Mouse (Mus musculus): ENCODE data around the gene Gm10401. TPM values are rescaled to one million over a fixed set of nuclear protein-coding genes. Genes with fewer than 3 reads are reported as not detected.
"Not testable (repeated sequence)": the region's sequence is repeated elsewhere in the genome, so short reads cannot be mapped to it uniquely, and the experiment has no call there.

Gm10401 gene
- total RNA-seq, 2 experiments from 2014 or later = not detected

DNA sequence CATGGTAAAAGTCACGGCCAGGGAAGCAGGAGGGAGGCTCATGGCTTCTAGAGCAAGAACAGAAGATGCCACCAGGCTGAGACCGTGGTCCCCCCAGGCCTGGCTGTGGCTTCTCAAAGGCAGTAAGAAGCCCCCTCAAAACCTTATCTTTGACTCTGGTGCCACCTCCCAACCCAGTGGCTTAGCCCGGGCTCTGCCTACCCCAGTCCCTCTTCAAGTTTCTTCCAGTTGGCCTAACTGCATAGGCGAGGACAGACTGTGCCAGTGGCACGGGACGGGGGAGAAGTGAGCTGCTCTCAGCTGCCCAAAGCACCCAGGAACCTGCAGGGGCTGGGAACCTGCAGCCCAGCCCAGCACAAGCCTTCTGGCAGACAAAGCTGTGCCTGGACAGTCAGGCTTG lies 26.6 kb upstream of the Gm10401 start:
- DNase-seq = no peak
- intact Hi-C loops (cut with DNase I) = loop anchor here (1.0 to 10.0 kb wide), 3 partner anchors 39 to 220 kb away; partner anchors contain the start of genes Cox6a1, Gatc and Triap1

DNA sequence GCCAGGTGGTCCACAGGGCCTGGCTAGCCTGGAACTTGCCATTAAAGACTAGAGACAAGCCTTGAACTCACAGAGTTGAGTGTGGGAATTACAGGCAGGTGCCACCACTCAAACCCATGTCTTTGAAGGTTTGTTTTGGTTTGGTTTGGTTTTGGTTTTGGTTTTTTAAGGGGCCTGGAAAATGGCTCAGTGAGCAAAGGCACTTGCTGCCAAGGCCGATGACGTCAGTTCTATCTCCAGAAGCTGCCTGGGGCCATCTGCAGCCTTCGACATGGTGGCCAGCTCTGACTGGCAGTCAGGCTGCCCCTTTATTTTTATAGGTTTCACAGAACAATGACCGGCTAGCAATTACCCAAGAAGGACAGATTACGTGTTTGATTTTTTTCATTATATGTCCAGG lies 22.9 kb upstream of the Gm10401 start:
- intact Hi-C loops (cut with DNase I) = loop anchor here (10.0 kb wide), 1 partner anchor 224 kb away; the partner anchor contains the start of genes Cox6a1, Gatc and Triap1
- DNase-seq = no peak

DNA sequence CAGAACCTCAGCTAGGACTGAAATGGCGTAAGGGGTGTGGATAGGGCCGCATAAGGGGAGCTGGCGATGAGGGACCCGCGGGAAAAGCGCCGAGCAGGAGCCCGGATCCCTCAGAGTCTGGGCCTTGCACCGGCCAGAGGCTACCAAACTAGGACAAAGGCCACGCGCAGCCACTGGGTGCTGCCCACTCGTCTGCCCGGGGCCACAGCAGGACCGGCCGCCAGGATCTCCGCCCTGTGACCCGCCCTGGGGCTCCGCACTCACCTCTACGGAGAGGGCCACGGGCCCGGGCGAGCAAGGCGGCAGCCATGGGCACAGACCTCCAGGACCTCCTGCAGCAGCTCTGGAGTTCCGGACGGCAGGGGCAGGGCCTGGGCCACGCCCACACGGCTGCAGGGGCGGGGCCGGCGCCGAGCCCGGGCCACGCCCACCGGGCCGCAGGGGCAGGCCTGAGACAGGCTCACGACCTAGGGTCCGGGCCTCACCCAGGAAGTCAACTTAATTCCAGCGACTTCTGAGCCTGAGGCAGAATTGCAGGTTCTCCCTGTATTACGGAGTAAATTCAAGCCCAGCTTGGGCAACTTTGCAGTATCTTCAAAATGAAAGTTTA lies 21.0 kb upstream of the Gm10401 start, which contains the start of gene Acads:
Gene Acads (minus strand): TSS at position 386 of the 610 bp plus-strand sequence.
- intact Hi-C loops (cut with DNase I) = no loop called here
- peak; percentile 89 to 91 for DNase-seq

DNA sequence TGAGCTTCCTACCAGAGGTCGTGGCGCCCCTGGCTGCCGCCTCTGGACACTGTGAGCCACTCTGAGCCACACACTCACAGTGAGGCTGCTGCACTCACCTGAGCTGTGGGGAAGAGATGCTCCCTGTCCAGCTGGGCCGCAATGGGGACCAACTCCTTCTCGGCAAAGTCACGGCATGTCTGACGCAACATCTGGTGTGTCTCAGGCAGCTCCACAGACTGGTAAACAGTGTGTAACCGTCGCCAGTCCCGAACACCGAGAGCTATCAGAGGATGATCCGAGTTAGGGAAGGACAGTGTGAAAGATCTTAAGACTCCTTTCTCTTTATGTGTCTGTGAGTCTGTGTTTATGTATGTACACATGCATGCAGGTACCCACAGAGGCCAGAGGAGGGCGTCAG lies 19.4 kb upstream of the Gm10401 start:
- no peak for DNase-seq
- intact Hi-C loops (cut with DNase I) = no loop called here

DNA sequence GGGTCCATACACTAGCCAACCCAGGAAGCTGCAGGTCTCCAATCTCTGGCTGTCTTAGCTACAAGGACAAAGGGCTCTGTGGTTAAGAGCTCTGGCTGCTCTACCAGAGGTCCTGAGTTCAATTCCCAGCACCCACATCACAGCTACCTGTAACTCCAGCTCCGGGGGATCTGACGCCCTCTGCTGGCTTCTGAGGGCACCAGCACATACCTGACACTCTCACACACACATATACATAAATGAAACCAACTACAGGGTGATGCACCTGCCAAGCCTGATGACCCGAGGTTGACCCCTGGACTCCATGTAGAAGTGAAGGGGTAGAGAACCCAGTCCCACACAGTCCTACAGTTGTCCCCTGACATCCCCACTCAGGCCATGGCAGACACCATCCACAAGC lies 18.3 kb upstream of the Gm10401 start:
- intact Hi-C loops (cut with DNase I) = no loop called here
- no peak for DNase-seq

DNA sequence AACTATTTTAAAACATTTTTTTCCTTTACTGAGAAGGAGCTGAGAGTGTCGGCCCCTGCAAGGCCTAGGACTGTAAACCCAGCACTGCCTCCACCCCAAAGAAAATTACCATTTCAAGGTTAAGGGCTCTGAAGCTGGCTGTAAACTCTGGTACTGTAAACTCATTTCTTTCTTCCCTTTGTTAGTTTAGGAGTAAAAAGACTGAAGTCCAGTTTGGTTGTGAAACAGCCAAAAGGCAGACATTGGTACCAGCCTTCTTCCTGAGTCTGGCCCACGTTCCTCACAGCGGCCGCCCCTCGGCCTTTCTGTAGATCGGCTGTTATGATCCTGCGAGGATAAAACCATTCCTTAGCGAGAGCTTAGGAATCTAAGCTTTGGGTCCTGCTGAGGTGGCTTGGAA lies 16.4 kb upstream of the Gm10401 start:
- intact Hi-C loops (cut with DNase I) = no loop called here

DNA sequence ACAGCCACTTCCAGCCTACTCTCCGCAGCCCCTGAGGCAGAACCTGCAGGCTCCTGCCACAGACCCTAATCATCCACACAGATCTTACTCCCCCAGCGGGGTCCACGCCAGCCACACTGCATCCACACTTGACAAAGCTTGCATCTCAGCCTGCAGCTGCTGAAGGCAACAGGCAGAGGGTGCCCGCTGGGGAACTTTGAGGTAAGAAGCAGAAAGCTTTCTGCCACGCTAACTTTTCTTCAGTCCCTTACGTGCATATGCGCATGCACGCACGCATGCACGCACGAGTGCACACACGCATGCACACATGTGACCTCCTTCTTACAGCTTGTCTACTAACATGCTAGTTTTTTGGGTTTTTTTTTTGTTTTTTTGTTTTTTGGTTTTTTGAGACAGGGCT lies 15.1 kb upstream of the Gm10401 start:
- no peak for DNase-seq
- intact Hi-C loops (cut with DNase I) = no loop called here

More for the DNA sequence above, 16.4 kb upstream of the Gm10401 start:
- no peak for DNase-seq

DNA sequence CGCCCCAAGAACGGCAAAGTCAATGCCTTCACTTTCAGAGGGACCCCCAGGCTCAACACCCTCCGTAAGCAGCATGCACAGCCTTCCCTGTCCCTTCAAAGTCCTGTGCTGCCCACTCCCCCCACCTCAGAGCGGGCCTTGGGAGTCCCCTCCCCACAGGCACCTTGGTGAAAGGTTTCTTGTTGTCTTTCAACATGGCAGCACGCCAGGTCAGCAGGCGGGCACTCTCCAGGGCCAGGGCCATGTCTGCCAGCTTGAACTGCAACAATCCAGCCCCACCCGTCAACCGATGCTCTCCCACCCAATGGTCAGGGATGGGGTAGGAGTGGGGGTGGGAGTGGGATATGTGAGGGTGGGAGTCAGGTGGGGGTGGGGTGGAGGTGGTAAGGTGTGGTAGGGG lies 13.1 kb upstream of the Gm10401 start:
- no peak for DNase-seq
- intact Hi-C loops (cut with DNase I) = no loop called here

DNA sequence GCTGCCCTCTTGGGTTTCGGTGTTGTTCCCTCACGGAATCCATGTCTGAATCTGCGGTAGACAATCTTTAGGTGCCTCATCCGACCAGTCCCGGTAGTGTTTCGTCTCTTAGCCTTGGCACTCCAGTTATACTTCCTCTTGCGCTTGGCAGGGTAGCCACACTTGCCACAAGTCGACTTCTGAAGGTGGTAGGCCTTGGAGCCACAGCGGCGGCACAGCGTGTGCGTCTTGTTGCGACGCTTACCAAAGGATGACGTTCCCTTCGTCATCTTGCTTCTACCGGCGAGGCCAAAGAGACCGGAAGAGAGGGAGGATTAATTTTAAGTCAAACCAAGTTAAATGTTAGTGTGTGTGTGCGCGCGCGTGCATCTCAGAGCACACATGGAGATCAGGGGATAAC lies 5.2 kb upstream of the Gm10401 start:
- DNase-seq; intact Hi-C loops (cut with DNase I): not testable (repeated sequence)

DNA sequence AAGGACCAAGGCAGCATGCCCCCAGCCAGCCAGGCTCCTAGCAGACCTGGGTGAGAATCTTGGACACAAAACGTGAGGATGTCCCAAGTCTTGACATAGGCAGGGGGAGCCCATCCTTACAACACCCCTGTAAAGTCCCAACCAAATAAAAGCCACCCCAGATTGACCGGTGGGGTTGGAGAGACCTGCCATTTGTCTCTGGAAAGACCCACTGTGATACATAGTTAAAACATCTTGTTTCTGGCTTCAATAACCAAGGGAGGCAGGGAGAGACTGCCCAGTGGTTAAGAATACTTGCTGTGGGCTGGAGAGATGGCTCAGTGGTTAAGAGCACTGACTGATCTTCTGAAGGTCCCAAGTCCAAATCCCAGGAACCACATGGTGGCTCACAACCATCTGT lies 4.1 kb upstream of the Gm10401 start:
- DNase-seq = no peak
- intact Hi-C loops (cut with DNase I) = no loop called here

DNA sequence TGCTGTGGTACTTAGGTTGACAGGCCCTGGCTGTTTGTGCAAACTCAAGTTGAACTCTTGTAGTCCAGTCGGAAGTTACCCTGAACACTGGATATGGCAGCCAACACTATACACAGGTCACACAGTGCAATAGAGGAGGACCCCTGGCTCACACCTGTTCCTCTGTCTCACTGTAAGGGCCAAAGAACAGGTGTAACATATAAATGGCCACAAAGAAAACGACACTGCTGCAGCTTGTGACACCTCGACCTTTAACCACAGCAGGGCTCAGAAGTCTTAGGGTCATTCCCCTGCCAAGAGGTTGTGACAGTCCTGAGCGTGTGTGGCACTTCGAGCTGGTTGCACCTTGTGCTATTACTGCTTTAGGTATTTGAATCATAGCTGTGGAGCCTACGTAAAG lies 2.4 kb upstream of the Gm10401 start:
- intact Hi-C loops (cut with DNase I) = no loop called here
- no peak for DNase-seq

DNA sequence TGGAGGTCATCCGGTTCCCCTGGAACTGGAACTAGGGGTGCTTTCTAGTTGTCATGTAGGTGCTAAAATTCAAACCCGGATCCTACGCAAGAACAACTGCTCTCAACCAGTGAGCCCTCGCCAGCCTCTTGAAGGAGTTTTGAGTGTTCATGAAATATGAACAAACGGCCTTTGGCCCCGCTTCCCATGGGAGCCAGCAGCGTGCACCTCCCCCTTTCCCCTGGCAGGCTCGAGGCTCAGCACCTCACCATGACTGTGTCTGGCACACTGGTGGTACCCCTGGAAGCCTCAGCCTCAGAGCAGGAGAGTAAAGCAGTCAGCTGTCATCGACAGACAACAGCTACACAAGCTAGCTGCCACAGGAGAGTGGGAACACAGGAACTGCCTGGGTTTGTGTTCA lies 1.9 kb upstream of the Gm10401 start:
- no peak for DNase-seq
- intact Hi-C loops (cut with DNase I) = no loop called here

DNA sequence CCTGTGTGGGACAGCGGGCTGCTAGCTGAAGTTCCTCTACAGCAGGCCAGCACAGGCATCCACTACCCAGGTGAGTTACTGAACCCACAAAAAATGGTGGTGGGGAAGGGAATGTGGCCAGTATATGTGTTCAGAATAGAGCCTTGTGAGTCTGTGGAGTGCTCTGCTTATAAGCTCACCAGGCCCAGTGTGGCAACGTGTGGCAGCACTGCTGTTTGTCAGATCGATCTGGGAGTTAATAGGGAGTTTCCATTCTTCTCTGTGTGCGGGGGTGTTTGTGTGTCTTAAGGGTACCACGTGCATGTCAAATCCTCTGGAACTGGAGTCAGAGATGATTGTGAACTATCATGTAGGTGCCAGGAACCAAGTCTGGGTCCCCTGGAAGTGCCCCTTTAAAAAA lies 1.4 kb upstream of the Gm10401 start:
- no peak for DNase-seq
- intact Hi-C loops (cut with DNase I) = no loop called here

DNA sequence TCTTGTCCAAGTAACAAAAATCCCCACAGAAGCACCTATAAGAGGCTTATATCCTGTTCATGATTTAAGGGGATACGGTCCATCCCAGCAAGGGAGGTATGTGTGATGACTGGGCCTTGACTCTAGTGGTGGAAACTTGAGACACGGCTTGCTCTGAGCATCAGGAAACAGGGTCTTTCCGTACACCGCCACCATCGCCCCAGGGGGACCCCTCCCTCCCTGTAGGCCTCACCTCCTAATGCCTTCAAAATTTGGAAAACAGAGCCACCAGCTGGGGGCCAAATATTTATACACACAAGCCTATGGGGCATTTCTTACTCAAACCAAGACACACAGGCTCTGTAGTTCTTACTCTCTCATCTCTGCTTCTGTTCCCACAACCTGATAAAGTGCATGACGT lies 6.3 kb downstream of the Gm10401 start:
- intact Hi-C loops (cut with DNase I) = no loop called here

DNA sequence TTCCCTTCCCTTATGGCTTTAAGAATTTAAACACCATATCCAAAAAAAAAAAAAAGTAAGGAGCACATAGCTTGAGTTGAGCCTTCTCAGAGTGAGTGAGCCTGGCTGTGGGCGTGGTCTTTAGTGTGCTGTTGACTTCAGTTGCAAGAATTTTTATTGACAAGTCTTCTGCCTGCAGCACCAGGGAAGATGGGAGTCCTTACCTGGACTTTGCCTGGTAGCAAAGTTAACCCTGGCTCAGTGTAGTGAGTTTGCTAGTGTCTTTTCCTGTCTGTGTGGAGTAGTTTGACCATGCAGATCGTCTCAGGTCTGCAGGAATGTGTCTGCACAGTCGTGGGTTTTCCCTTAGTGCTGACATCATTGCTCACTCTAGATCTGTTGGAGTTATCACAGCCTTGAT lies 7.1 kb downstream of the Gm10401 start:
- no peak for DNase-seq
- intact Hi-C loops (cut with DNase I) = no loop called here

More for the DNA sequence above, 6.3 kb downstream of the Gm10401 start:
- DNase-seq = no peak

DNA sequence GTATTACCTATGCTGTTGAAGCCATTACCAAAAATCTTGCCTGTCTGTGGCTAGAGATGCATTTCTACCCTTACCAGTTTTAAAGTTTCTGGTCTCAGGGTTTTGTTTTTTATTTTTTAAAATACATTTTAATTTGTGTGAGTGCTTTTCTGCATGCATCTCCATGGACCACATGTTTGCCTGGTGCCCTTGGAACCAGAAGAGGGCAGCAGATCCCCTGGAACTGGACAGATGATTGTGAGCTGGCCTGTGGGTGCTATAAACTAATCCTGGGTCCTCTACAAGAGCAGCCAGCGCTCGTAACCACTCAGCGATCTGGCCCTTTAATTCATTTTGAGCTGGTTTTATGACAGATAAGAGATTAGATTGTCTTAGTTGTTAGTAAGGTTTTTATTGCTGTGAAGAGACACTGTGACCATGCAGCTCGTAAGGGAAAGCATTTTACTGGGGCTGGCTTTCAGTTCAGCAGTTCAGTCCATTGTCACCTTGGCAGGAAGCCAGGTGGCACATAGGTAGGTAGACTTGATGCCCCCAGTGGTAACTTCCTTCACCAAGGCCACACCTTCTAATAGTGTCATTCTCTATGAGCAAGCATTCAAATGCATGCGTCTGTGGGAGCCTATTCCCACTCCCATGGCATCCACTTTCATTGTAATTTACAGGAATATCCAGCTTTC lies 8.4 kb downstream of the Gm10401 start:
- intact Hi-C loops (cut with DNase I) = no loop called here
- no peak for DNase-seq

DNA sequence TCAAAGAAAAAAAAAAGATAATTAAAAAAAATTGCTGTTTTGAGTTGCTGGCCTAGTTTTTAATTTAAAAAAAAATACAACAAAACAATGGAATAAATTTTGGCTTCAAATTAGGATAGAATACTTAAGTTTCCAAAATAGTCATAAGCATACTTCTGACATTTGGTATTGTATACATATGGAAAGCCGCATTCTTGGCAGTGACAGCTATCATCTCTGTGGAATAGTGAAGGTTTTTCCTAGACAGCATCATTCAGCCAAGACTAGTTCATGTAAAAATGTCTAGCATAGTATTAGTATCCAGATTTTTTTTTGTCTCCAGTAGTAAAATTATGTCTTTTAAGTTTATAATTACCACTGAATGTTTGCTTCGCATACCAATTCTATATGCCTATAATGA lies 12.4 kb downstream of the Gm10401 start:
- intact Hi-C loops (cut with DNase I) = no loop called here
- no peak for DNase-seq

DNA sequence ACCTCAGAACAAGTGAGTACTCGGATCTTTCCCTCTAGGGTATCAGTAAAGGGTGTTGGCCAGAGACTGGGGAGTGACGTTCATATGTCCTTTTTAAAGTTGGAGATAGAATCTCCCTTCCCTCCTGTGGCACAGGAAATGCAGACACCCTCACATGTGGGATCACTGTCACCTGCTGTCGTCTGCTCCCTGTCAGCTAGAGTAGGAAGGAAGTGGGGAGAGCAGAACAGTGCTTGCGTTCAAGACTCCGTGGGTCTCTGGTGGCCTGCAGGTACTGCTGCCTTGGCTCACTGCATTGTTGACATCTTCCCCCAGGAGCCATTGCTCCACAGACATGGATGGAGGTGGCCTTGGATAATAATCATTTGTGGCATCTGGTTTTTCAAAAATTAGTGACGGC lies 14.6 kb downstream of the Gm10401 start:
- intact Hi-C loops (cut with DNase I) = no loop called here
- DNase-seq = no peak

DNA sequence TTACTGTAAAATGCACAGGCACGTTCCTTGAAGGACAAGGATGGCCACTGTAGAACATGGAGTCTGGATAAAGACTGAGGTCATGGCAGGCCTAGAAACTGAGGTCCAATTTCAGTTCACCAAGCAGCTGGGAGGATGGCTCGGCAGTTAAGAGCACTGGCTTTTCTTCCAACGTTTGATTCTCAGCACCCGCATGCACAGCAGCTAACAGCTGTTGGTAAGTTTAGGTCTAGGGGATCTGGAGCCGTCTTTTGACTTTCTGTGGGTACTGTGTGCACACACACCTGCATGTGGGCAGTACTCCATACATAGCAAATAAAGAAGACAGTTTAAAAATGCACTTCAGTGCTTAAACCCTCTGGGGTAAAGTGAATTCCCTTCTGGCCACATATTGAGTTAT lies 16.5 kb downstream of the Gm10401 start:
- DNase-seq = no peak
- intact Hi-C loops (cut with DNase I) = no loop called here

DNA sequence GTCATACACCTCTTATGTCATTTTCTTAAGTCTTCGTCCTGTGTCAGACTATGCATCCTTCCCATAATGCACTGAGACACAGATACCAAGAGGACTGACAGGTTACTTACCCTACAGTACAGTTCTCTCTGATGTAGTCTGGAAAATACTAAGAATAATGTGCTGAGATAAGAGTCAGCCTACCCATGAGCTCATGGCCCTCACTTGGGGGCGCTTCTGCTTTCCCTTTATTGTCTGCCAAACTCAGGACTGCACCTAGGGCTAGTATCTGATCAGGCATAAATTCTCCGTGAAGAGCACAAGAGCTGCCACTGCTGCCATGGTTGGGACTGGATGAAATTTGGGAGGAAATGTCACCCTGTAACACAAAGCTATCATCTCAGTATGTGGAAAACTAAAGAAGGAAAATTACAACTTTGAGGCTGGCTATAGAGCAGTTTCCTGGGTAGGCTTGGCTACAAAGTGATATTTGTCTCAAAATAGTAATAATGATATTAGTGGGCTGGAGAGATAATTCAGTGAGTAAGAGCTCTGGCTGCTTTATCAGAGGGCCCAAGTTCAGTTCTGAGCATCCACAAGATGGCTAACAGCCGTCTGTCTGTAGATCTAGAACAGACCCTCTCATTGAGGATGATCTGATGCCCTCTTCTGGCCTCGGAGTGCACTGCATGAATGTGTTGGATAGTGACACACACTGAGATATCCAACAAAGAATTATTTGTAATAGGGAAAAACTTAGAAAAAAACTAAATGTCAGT lies 21.8 kb downstream of the Gm10401 start:
- DNase-seq = peak; percentile 62 to 83

DNA sequence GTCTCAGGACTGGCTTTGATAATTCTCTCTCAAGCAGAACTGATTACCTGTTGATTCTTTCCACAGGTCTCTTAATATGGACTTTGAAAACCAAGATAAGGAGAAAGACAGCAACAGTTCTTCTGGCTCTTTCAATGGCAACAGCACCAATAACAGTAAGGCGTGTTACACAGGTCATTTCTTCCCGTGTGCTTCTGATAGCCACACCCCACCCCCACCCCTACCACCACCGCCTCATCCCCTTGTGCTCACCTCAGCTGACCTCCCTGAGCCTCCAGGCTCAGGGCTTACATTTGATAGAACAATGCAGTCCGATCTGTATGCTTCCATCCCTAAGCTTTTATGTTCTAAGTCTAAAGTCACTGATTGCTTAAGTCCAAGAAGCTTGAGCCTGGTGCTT lies 23.3 kb downstream of the Gm10401 start:
- intact Hi-C loops (cut with DNase I) = loop anchor here (5.0 kb wide), 1 partner anchor 62 kb away; the partner anchor contains the start of gene Sppl3

More for the DNA sequence above, 21.8 kb downstream of the Gm10401 start:
- intact Hi-C loops (cut with DNase I) = loop anchor here (1.0 to 5.0 kb wide), 2 partner anchors 64 to 97 kb away; partner anchors contain the start of gene Sppl3

More for the DNA sequence above, 23.3 kb downstream of the Gm10401 start:
- no peak for DNase-seq

All from heart, postnatal 14 days (tissue).